Mouse (Mus musculus) urinary bladder, postnatal 4 days (tissue): ENCODE measurements around the gene Med31.
"Not testable (repeated sequence)": the region's sequence is repeated elsewhere in the genome, so short reads cannot be mapped to it uniquely, and the experiment has no call there.

ENCODE experiments used
- DNase-seq, 2 experiments: peaks; one replicate each; pipeline ENCODE4 v3.0.0; 2021 to 2022; ENCODE audit warnings: low spot score in 2 of 2

Med31 gene

GRCm38 (mm10) chr11:72203440-72203839, 12.0 kb downstream of the Med31 start:
- DNase-seq, result no peak

DNA sequence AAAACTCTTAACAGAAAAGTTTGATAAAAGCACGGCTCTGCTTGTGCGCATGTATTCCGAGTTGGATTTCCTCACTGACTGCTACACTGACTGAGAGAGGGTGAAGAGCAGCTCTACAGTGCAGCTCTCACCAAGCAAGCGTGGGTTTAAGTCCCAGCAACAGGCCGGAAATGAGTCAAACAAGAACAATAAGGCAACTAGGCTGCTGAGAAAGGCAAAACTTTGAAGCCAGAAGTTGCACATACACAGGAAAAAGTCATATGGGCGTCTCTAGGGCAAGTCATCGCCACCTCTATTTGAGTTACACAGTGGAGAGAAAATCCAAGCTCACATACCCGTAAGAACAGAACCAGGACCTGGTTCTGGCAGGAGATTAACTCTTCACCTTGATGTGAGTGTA, 18.9 kb downstream of the Med31 start:
- DNase-seq, result no peak

DNA sequence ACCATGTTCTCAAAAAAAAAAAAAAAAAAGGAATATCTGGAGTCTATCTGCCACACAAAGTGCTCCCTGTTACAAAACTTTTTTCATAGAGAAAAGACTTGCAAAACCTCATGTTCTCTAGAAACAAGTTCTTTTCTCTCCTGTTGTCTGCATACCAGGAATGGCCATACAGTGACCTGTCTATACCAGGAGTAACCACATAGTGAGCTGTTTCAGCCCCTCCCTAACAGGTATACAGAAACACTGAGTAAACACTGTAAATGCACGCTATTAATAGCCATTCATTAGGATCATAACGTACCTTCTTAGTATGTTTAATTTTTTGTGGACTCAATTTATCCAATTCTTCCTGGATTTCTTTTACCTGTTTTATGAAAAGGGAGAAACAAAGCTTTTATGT, 21.1 kb downstream of the Med31 start:
- no peak for DNase-seq

GRCm38 (mm10) chr11:72190857-72191256, 24.5 kb downstream of the Med31 start:
- no peak for DNase-seq

DNA sequence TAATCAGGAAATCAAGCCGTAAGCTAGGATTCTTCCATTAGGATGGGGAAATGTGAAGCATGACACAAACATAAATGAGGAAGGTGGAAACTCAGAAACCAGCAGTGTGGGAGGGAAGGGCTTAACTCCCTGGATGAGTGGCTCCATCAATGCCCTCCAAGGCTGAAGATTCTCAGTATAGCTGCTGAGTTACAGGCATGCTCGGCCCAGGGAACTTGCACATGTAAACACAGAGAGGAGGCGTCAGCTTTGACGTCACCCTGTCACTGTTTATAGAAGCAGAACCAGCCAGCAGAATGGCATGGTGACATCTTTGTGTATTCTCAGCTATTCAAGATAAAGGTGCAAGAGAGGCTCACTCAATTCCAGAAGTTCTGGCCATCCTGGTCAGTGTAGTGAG, 31.1 kb downstream of the Med31 start:
- DNase-seq, result no peak

GRCm38 (mm10) chr11:72181136-72181535, 34.3 kb downstream of the Med31 start:
- DNase-seq, result no peak

- DNase-seq, result no peak
Measured at GRCm38 (mm10) chr11:72180556-72180955, 34.8 kb downstream of the Med31 start.

GRCm38 (mm10) chr11:72176553-72176952, 38.8 kb downstream of the Med31 start:
- no peak for DNase-seq

- no peak for DNase-seq
Measured at GRCm38 (mm10) chr11:72175966-72176365, 39.4 kb downstream of the Med31 start.

DNA sequence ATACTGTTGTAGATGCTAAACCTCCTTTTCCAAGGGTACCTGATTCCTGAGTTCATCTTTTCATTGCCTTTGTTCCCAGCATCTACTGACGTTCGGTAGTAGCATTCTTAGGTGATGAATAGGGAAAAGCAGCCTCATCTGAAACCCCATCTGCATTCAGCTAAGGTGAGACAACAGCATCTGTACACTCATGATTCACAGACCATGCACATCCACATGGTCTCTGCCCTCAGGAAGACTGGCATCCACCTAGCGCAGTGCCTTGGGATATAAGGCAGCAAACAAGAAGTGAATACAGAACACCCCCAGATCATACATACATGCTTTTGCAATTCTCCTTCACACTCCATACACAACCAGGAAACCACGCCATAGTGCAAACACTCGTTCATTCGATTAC, 40.7 kb downstream of the Med31 start:
- DNase-seq, result no peak

GRCm38 (mm10) chr11:72173506-72173905, 41.9 kb downstream of the Med31 start:
- DNase-seq, result no peak

DNA sequence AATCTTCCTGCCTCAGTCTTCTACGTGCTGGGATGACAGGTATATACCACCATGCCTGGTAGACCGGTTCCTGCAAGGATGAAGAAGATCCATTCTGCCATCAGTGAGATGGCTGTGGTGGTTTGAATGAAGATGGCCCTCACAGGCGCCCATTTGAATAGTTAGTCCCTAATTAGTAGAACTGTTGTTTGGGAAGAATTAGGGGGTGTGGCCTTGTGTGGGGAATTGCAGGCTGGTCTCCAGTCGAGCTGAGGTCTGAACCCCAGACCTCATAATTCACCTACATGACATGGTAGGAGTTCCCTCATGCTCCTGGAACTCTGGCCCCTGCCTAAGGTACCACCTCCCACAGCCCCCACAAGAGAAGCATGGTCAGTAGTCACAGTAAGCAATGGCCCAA, 43.5 kb downstream of the Med31 start:
- not testable (repeated sequence) for DNase-seq

DNA sequence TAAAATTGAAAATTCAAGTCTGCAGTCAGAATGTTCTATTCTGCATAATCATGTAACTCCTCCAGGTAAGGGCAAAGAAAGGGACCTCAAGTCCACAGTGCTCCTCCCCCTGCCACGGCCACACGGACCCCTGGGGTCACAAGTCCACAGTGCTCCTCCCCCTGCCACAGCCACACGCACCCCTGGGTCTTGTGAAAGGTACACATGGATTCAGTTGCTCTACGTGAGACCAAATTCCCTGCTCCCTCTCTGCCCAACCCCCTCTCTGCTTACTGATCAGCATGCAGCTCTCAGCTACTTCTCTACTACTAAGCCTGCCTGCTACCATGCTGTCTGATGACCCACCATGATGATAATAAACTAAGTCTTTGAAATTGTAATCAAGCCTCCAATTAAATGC, 45.5 kb downstream of the Med31 start:
- no peak for DNase-seq

DNA sequence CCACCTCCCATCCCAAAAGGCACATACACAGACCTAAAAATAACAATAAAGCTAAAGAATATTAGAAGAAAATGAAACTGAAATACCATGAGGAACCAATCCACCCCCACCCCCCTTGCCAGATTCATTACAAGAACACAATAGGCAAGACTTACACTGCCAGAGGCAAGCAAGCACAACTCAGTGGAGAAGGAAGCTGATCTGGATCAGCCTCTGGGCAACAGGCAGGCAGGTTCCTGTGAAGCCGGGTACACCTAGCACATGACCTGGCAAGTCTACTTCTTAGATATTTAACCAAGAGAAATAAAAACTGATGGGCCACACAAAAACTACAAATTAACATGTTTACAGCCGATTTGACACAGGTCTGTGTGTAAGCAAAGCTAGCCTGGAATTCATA, 52.2 kb downstream of the Med31 start:
- DNase-seq, result no peak
